Mouse (Mus musculus): Measurements from ENCODE around the gene Arhgef11. TPM values are rescaled to one million over a fixed set of nuclear protein-coding genes. Genes with fewer than 3 reads are reported as not detected.

Gene Arhgef11
- polyA plus RNA-seq, 1 experiment from 2014 or later, result 15.1 TPM

GRCm38 (mm10) chr3:87769506-87769905 lies 152.1 kb downstream of the Arhgef11 start:
- no peak for ATAC-seq (ENCODE audit: insufficient number of reproducible peaks, low FRiP score)
- Histone ChIP-seq H3K4me3 (no peak overlapping the region), H3K27me3 (replicated peaks) (peaks cover 64% of the 10 kb centered on the region)

GRCm38 (mm10) chr3:87770280-87770679 lies 152.9 kb downstream of the Arhgef11 start:
- no peaks in the 10 kb centered on the region for H3K36me3 ChIP-seq
- no peak overlapping the region for H3K4me3 ChIP-seq
- no peak overlapping the region for H3K4me2 ChIP-seq
- WGBS, result 2% methylated on average over 4 of the region's 4 CpGs
- peaks cover 72% of the 10 kb centered on the region for H3K27me3 ChIP-seq (replicated peaks)
- no peak overlapping the region for H3K9ac ChIP-seq
- H3K9me3 ChIP-seq (replicated peaks), result no peaks in the 10 kb centered on the region
- H3K27ac ChIP-seq (ENCODE audit: poor library complexity, severe bottlenecking), result no peak overlapping the region
- peaks cover 22% of the 10 kb centered on the region for H3K4me1 ChIP-seq (replicated peaks)
- ATAC-seq (ENCODE audit: insufficient number of reproducible peaks, low FRiP score), result no peak

More at GRCm38 (mm10) chr3:87769506-87769905, 152.1 kb downstream of the Arhgef11 start:
- Histone ChIP-seq H3K4me2 (no peak overlapping the region), H3K9ac (no peak overlapping the region), H3K9me3 (replicated peaks) (no peaks in the 10 kb centered on the region), H3K4me1 (replicated peaks) (peaks cover 29% of the 10 kb centered on the region), H3K27ac (ENCODE audit: poor library complexity, severe bottlenecking) (no peak overlapping the region), H3K36me3 (no peaks in the 10 kb centered on the region)
- whole genome bisulfite sequencing, result 74% methylated on average over 8 of the region's 8 CpGs

- no peaks in the 10 kb centered on the region for H3K9me3 ChIP-seq (replicated peaks)
- H3K4me1 ChIP-seq (replicated peaks), result peaks cover 14% of the 10 kb centered on the region
- peaks cover 74% of the 10 kb centered on the region for H3K27me3 ChIP-seq (replicated peaks)
- H3K4me3 ChIP-seq, result no peak overlapping the region
- H3K4me2 ChIP-seq, result no peak overlapping the region
- H3K36me3 ChIP-seq, result no peaks in the 10 kb centered on the region
- no peak for ATAC-seq (ENCODE audit: insufficient number of reproducible peaks, low FRiP score)
- H3K27ac ChIP-seq (ENCODE audit: poor library complexity, severe bottlenecking), result no peak overlapping the region
- no peak overlapping the region for H3K9ac ChIP-seq
- 44% methylated on average over 6 of the region's 6 CpGs for WGBS
Observed at GRCm38 (mm10) chr3:87771088-87771487, 153.7 kb downstream of the Arhgef11 start.

- no peaks in the 10 kb centered on the region for H3K9me3 ChIP-seq (replicated peaks)
- no peak for ATAC-seq (ENCODE audit: insufficient number of reproducible peaks, low FRiP score)
- no peak overlapping the region for H3K27ac ChIP-seq (ENCODE audit: poor library complexity, severe bottlenecking)
- 0 out of 2 replicates have a peak, but pooled peaks cover 3% of the 10 kb centered on the region for H3K4me1 ChIP-seq (replicated peaks)
- H3K4me3 ChIP-seq, result no peak overlapping the region
- no peak overlapping the region for H3K9ac ChIP-seq
- peaks cover 92% of the 10 kb centered on the region for H3K27me3 ChIP-seq (replicated peaks)
- H3K36me3 ChIP-seq, result no peaks in the 10 kb centered on the region
- H3K4me2 ChIP-seq, result no peak overlapping the region; the same call in 1 of the 2 replicates
- 45% methylated on average over 23 of the region's 23 CpGs for WGBS
Observed at GRCm38 (mm10) chr3:87778283-87778682, 160.9 kb downstream of the Arhgef11 start.

- H3K9ac ChIP-seq, result no peak overlapping the region
- 35% methylated on average over 2 of the region's 2 CpGs for WGBS
Observed at GRCm38 (mm10) chr3:87779086-87779485, 161.7 kb downstream of the Arhgef11 start.

GRCm38 (mm10) chr3:87783282-87784023 lies 166.1 kb downstream of the Arhgef11 start:
- Histone ChIP-seq H3K4me1 (replicated peaks) (peaks cover 14% of the 10 kb centered on the region), H3K27ac (ENCODE audit: poor library complexity, severe bottlenecking) (no peak overlapping the region), H3K36me3 (no peaks in the 10 kb centered on the region), H3K9me3 (replicated peaks) (no peaks in the 10 kb centered on the region), H3K4me2 (no peak overlapping the region), H3K4me3 (no peak overlapping the region), H3K27me3 (replicated peaks) (peaks cover 56% of the 10 kb centered on the region), H3K9ac (no peak overlapping the region)
- no peak for ATAC-seq (ENCODE audit: insufficient number of reproducible peaks, low FRiP score)
- 82% methylated on average over 25 of the region's 25 CpGs for WGBS

More at GRCm38 (mm10) chr3:87779086-87779485, 161.7 kb downstream of the Arhgef11 start:
- Histone ChIP-seq H3K27ac (ENCODE audit: poor library complexity, severe bottlenecking) (no peak overlapping the region), H3K27me3 (replicated peaks) (peaks cover 85% of the 10 kb centered on the region), H3K4me2 (no peak overlapping the region), H3K36me3 (no peaks in the 10 kb centered on the region), H3K4me1 (replicated peaks) (0 out of 2 replicates have a peak, but pooled peaks cover 3% of the 10 kb centered on the region), H3K4me3 (no peak overlapping the region), H3K9me3 (replicated peaks) (no peaks in the 10 kb centered on the region)
- no peak for ATAC-seq (ENCODE audit: insufficient number of reproducible peaks, low FRiP score)

GRCm38 (mm10) chr3:87785156-87785555 lies 167.8 kb downstream of the Arhgef11 start:
- H3K4me1 ChIP-seq (replicated peaks), result peaks cover 22% of the 10 kb centered on the region
- H3K36me3 ChIP-seq, result no peaks in the 10 kb centered on the region
- WGBS, result 45% methylated on average over 5 of the region's 5 CpGs
- no peaks in the 10 kb centered on the region for H3K9me3 ChIP-seq (replicated peaks)
- no peak overlapping the region for H3K4me3 ChIP-seq
- no peak for ATAC-seq (ENCODE audit: insufficient number of reproducible peaks, low FRiP score)
- H3K4me2 ChIP-seq, result no peak overlapping the region
- peaks cover 55% of the 10 kb centered on the region for H3K27me3 ChIP-seq (replicated peaks)
- H3K27ac ChIP-seq (ENCODE audit: poor library complexity, severe bottlenecking), result no peak overlapping the region
- no peak overlapping the region for H3K9ac ChIP-seq

- H3K27ac ChIP-seq (ENCODE audit: poor library complexity, severe bottlenecking), result no peak overlapping the region
- H3K4me2 ChIP-seq, result no peak overlapping the region
- H3K4me3 ChIP-seq, result no peak overlapping the region
- no peak overlapping the region for H3K9ac ChIP-seq
- H3K4me1 ChIP-seq (replicated peaks), result peaks cover 22% of the 10 kb centered on the region
- peaks cover 55% of the 10 kb centered on the region for H3K27me3 ChIP-seq (replicated peaks)
- no peaks in the 10 kb centered on the region for H3K9me3 ChIP-seq (replicated peaks)
- no peak for ATAC-seq (ENCODE audit: insufficient number of reproducible peaks, low FRiP score)
- no peaks in the 10 kb centered on the region for H3K36me3 ChIP-seq
- 13% methylated on average over 6 of the region's 6 CpGs for WGBS
Observed at GRCm38 (mm10) chr3:87785626-87786214, 168.4 kb downstream of the Arhgef11 start.

Small RNA genes within 50 kb of the gene (microRNA-seq; reads per million reads assigned to microRNA genes)
- gene Gm24109, result not detected

Other genes with a start within 250 kb of the Arhgef11 start
- 0.27 TPM in 1 of 2 replicates, not detected in the other for gene Fcrl1, start 241.2 kb upstream of the Arhgef11 start, polyA plus RNA-seq (2016; fragmentation: Nextera tagmentation; extraction: Ambion mirVana)
- not detected in 2 replicates for gene Fcrl5, start 181.8 kb upstream of the Arhgef11 start, polyA plus RNA-seq (2016; fragmentation: Nextera tagmentation; extraction: Ambion mirVana)
- 13.9 and 14.0 TPM in 2 replicates for gene Etv3, start 92.2 kb upstream of the Arhgef11 start, polyA plus RNA-seq (2016; fragmentation: Nextera tagmentation; extraction: Ambion mirVana)
- 0.30 and 0.46 TPM in 2 replicates for gene Lrrc71, start 131.1 kb downstream of the Arhgef11 start, polyA plus RNA-seq (2016; fragmentation: Nextera tagmentation; extraction: Ambion mirVana)
- gene Ntrk1, start 177.6 kb downstream of the Arhgef11 start, polyA plus RNA-seq (2016; fragmentation: Nextera tagmentation; extraction: Ambion mirVana), result 0.26 and 0.30 TPM in 2 replicates
- 0.21 TPM in 1 of 2 replicates, not detected in the other for gene Insrr, start 179.4 kb downstream of the Arhgef11 start, polyA plus RNA-seq (2016; fragmentation: Nextera tagmentation; extraction: Ambion mirVana)
- 15.7 and 16.1 TPM in 2 replicates for gene Pear1, start 206.7 kb downstream of the Arhgef11 start, polyA plus RNA-seq (2016; fragmentation: Nextera tagmentation; extraction: Ambion mirVana)
- 0.15 TPM in 1 of 2 replicates, not detected in the other for gene Sh2d2a, start 229.2 kb downstream of the Arhgef11 start, polyA plus RNA-seq (2016; fragmentation: Nextera tagmentation; extraction: Ambion mirVana)

Data from heart, embryonic 12.5 days (tissue).